Mouse (Mus musculus) embryonic facial prominence, embryonic 12.5 days (tissue): ENCODE measurements around the gene Ttc23l. TPM values are rescaled to one million over a fixed set of nuclear protein-coding genes. Genes with fewer than 3 reads are reported as not detected.
"Not testable (repeated sequence)": the region's sequence is repeated elsewhere in the genome, so short reads cannot be mapped to it uniquely, and the experiment has no call there.

ENCODE experiments used
- ATAC-seq: fragments of 200-750 bp; cut with Nextera tagmentation; 2 replicates; pipeline ENCODE4 v1.8.0; 2017; ENCODE audit not compliant: insufficient number of reproducible peaks, insufficient read depth, low FRiP score, low TSS enrichment
- H3K27ac ChIP-seq: fragments of 300-500 bp; sonication (generic); 2 replicates; pipeline ENCODE4 v1.5.1; 2016; ENCODE audit warnings: mild to moderate bottlenecking
- H3K27me3 ChIP-seq: fragments of 300-500 bp; sonication (generic); 2 replicates; pipeline ENCODE4 v1.6.1; 2016; ENCODE audit warnings: mild to moderate bottlenecking, moderate library complexity
- H3K36me3 ChIP-seq: fragments of 300-500 bp; sonication (generic); 2 replicates; pipeline ENCODE4 v1.6.1; 2016; ENCODE audit warnings: mild to moderate bottlenecking
- H3K4me1 ChIP-seq: fragments of 300-500 bp; sonication (generic); 2 replicates; pipeline ENCODE4 v1.6.1; 2016
- H3K4me2 ChIP-seq: fragments of 300-500 bp; sonication (generic); replicated peaks from 2 replicates; pipeline ENCODE4 v1.6.1; 2016; ENCODE audit warnings: mild to moderate bottlenecking, moderate library complexity
- H3K4me3 ChIP-seq: fragments of 300-500 bp; sonication (generic); 2 replicates; pipeline ENCODE4 v1.5.1; 2016; ENCODE audit warnings: mild to moderate bottlenecking
- H3K9ac ChIP-seq: fragments of 300-500 bp; sonication (generic); 2 replicates; pipeline ENCODE4 v1.6.1; 2016; ENCODE audit warnings: mild to moderate bottlenecking, moderate library complexity
- H3K9me3 ChIP-seq: fragments of 300-500 bp; sonication (generic); 2 replicates; pipeline ENCODE4 v1.6.1; 2016; ENCODE audit warnings: mild to moderate bottlenecking, moderate library complexity
- WGBS: fragments of 180-500 bp; shearing (Covaris S2); methylation state at CpG from one replicate; pipeline ENCODE4 v1.1.7; 2016; 5-methylcytosine and 5-hydroxymethylcytosine counted together
- polyA plus RNA-seq: library from polyadenylated mRNA; unstranded; fragments of >200 nt; fragmentation: Nextera tagmentation; extraction: Ambion mirVana; gene quantifications from 2 replicates; pipeline ENCODE4 v1.2.1, GENCODE M21; 2016

Ttc23l gene
- polyA plus RNA-seq, 1 experiment from 2014 or later: not detected

GRCm38 (mm10) chr15:10566486-10566885 lies 8.0 kb upstream of the Ttc23l start:
- no peak overlapping the region for H3K9ac ChIP-seq
- no peak overlapping the region for H3K4me2 ChIP-seq
- no peaks in the 10 kb centered on the region for H3K4me1 ChIP-seq
- no peak overlapping the region for H3K27ac ChIP-seq
- H3K36me3 ChIP-seq: peaks cover 44% of the 10 kb centered on the region
- no peak overlapping the region for H3K4me3 ChIP-seq
- no peak for ATAC-seq
- 82% methylated on average over 7 of the region's 7 CpGs for WGBS
- H3K9me3 ChIP-seq: no peaks in the 10 kb centered on the region
- H3K27me3 ChIP-seq: no peaks in the 10 kb centered on the region

- Histone ChIP-seq H3K27me3 (no peaks in the 10 kb centered on the region), H3K4me1 (no peaks in the 10 kb centered on the region), H3K27ac (no peak overlapping the region), H3K36me3 (peaks cover 25% of the 10 kb centered on the region), H3K9me3 (no peaks in the 10 kb centered on the region), H3K9ac (no peak overlapping the region), H3K4me3 (no peak overlapping the region), H3K4me2 (no peak overlapping the region)
- ATAC-seq: no peak
- WGBS: 53% methylated on average over 1 of the region's 1 CpGs
These were observed 5.7 kb upstream of the Ttc23l start for GRCm38 (mm10) chr15:10564201-10564600.

GRCm38 (mm10) chr15:10562281-10562680 lies 3.8 kb upstream of the Ttc23l start:
- ATAC-seq: no peak
- no peaks in the 10 kb centered on the region for H3K4me1 ChIP-seq
- no peaks in the 10 kb centered on the region for H3K9me3 ChIP-seq
- peaks cover 5% of the 10 kb centered on the region; the same call in 1 of the 2 replicates for H3K36me3 ChIP-seq
- H3K9ac ChIP-seq: no peak overlapping the region
- H3K27ac ChIP-seq: no peak overlapping the region
- no peaks in the 10 kb centered on the region for H3K27me3 ChIP-seq
- no peak overlapping the region for H3K4me3 ChIP-seq
- H3K4me2 ChIP-seq: no peak overlapping the region

DNA sequence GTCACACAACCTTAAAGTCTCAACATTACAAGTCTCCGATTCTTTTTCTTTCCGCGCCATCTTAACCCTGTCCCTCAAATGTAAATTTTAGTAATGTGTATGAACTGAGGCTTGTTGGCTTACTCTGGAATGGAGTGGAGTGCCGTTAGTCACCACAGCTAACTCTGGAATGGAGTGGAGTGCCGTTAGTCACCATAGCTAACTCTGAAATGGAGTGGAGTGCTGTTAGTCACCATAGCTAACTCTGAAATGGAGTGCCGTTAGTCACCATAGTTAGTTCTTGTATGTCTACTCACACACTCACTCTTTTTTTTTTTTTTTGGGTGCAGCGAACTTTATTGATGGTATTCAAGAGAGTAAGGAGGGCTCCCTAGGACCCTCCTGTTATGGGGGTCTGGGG lies 1.5 kb upstream of the Ttc23l start:
- WGBS: 93% methylated on average over 7 of the region's 7 CpGs
- no peaks in the 10 kb centered on the region for H3K4me1 ChIP-seq

DNA sequence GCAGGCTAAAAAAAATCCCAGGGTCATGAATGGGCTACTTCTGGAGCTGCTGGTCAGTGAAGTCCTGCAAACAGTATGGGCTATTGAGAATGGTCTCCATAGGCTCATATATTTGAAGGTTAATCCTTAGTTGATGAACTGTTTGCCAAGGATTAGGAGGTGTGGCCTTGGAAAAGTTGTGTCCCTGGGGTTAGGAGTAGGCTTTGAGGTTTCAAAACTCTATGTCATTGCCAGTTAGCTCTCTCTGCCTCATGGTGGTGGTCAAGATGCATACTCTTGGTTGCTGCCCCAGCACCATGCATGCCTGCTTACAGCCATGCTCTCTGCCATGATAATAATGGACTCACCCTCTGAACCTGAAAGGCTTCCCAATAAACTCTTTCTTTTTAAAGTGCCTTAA lies 4.1 kb downstream of the Ttc23l start:
- Histone ChIP-seq H3K27ac (no peak overlapping the region), H3K9me3 (no peaks in the 10 kb centered on the region), H3K4me2 (no peak overlapping the region), H3K4me3 (no peak overlapping the region), H3K9ac (no peak overlapping the region), H3K4me1 (no peaks in the 10 kb centered on the region), H3K27me3 (no peaks in the 10 kb centered on the region), H3K36me3 (no peaks in the 10 kb centered on the region)
- no peak for ATAC-seq

More for the DNA sequence above, 1.5 kb upstream of the Ttc23l start:
- no peak overlapping the region for H3K27ac ChIP-seq
- no peak for ATAC-seq
- H3K4me3 ChIP-seq: no peak overlapping the region
- no peak overlapping the region for H3K4me2 ChIP-seq
- no peaks in the 10 kb centered on the region for H3K9me3 ChIP-seq
- H3K36me3 ChIP-seq: no peaks in the 10 kb centered on the region
- no peaks in the 10 kb centered on the region for H3K27me3 ChIP-seq
- no peak overlapping the region for H3K9ac ChIP-seq

- Histone ChIP-seq H3K27ac (peak overlapping the region; percentile 63; the same call in 1 of the 2 replicates), H3K4me1 (peaks cover 10% of the 10 kb centered on the region), H3K4me3 (no peak overlapping the region), H3K9me3 (no peaks in the 10 kb centered on the region), H3K27me3 (no peaks in the 10 kb centered on the region), H3K4me2 (no peak overlapping the region), H3K36me3 (no peaks in the 10 kb centered on the region), H3K9ac (no peak overlapping the region)
- peak; percentile 84 for ATAC-seq
- 46% methylated on average over 16 of the region's 16 CpGs for WGBS
These were observed 18.0 kb downstream of the Ttc23l start for GRCm38 (mm10) chr15:10540271-10541088.

GRCm38 (mm10) chr15:10535969-10536368 lies 22.5 kb downstream of the Ttc23l start:
- no peaks in the 10 kb centered on the region for H3K27me3 ChIP-seq
- H3K4me3 ChIP-seq: no peak overlapping the region
- peaks cover 8% of the 10 kb centered on the region for H3K4me1 ChIP-seq
- no peaks in the 10 kb centered on the region for H3K36me3 ChIP-seq
- H3K9me3 ChIP-seq: no peaks in the 10 kb centered on the region
- H3K4me2 ChIP-seq: no peak overlapping the region
- WGBS: 56% methylated on average over 7 of the region's 7 CpGs
- H3K9ac ChIP-seq: no peak overlapping the region
- ATAC-seq: no peak
- H3K27ac ChIP-seq: no peak overlapping the region

DNA sequence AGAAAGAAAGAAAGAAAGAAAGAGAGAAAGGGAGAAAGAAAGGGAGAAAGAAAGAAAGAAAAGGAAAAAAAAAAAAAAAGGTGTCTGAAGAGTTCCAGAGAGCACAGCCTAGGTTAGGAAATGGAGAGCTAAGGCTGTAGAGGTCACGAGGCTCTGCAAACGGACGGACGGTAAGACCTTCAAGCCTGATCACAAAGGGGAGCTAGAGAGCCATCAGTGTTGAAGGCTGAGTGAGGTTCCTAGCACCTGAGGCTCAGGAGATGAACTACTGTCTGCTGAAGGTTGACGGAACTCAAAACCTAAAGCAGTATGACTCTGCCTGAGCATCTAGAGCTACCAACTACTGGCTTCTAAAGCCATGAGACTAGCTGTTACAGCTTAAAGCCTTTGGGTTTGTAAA lies 23.9 kb downstream of the Ttc23l start:
- H3K9me3 ChIP-seq: no peaks in the 10 kb centered on the region
- H3K36me3 ChIP-seq: no peaks in the 10 kb centered on the region
- no peak overlapping the region for H3K4me3 ChIP-seq
- H3K4me1 ChIP-seq: no peaks in the 10 kb centered on the region
- ATAC-seq: no peak
- H3K27ac ChIP-seq: no peak overlapping the region
- no peak overlapping the region for H3K9ac ChIP-seq
- no peaks in the 10 kb centered on the region for H3K27me3 ChIP-seq
- no peak overlapping the region for H3K4me2 ChIP-seq
- WGBS: 86% methylated on average over 5 of the region's 5 CpGs

DNA sequence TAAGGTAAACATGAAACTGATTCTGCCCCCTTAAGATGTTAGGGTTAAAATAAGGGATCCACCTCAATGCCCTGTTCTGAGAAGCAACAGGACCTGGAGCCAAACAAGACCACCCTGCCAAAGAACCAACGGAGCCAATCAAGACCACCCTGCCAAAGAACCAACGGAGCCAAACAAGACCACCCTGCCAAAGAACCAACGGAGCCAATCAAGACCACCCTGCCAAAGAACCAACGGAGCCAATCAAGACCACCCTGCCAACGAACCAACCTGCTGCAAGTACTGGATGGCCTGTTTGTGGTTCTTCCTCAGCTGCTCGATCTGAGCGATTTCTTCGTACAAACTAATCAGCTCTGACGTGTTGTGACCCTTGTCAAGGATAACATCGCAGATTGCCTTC lies 25.1 kb downstream of the Ttc23l start:
- H3K9me3 ChIP-seq: not testable (repeated sequence)

GRCm38 (mm10) chr15:10531352-10531751 lies 27.1 kb downstream of the Ttc23l start:
- Histone ChIP-seq H3K27ac (no peak overlapping the region), H3K9ac (no peak overlapping the region), H3K9me3 (no peaks in the 10 kb centered on the region), H3K27me3 (no peaks in the 10 kb centered on the region), H3K4me3 (no peak overlapping the region), H3K36me3 (no peaks in the 10 kb centered on the region), H3K4me1 (no peaks in the 10 kb centered on the region), H3K4me2 (no peak overlapping the region)
- WGBS: 81% methylated on average over 4 of the region's 4 CpGs
- ATAC-seq: no peak

More for the DNA sequence above, 25.1 kb downstream of the Ttc23l start:
- not testable (repeated sequence) for H3K36me3 ChIP-seq, H3K4me3 ChIP-seq, H3K4me1 ChIP-seq, H3K27ac ChIP-seq, H3K27me3 ChIP-seq, H3K9ac ChIP-seq, H3K4me2 ChIP-seq, ATAC-seq
- 83% methylated on average over 10 of the region's 10 CpGs for WGBS

DNA sequence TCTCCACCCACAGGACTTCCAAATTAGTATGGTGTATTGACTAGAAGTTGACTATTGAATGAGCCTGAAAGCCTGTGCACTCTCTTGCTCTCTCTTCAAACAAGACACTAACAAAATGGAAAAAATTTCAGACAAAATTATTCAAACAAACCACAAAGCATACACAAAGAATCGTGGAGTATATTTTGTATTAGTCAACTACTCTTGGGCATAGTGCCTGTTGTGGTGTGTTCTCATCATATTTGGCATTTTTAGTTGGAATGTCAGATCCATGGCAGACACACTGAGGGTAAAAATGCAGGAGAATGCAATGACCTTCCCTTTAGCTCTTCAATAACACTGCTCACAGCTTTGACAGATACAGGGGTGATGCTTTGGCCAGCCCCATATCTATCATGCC lies 32.6 kb downstream of the Ttc23l start:
- H3K27ac ChIP-seq: no peak overlapping the region
- H3K4me3 ChIP-seq: no peak overlapping the region
- no peak overlapping the region for H3K4me2 ChIP-seq
- no peaks in the 10 kb centered on the region for H3K4me1 ChIP-seq
- H3K27me3 ChIP-seq: no peaks in the 10 kb centered on the region
- H3K9ac ChIP-seq: no peak overlapping the region
- no peaks in the 10 kb centered on the region for H3K9me3 ChIP-seq
- WGBS: 62% methylated on average over 1 of the region's 1 CpGs
- no peak for ATAC-seq
- no peaks in the 10 kb centered on the region for H3K36me3 ChIP-seq

DNA sequence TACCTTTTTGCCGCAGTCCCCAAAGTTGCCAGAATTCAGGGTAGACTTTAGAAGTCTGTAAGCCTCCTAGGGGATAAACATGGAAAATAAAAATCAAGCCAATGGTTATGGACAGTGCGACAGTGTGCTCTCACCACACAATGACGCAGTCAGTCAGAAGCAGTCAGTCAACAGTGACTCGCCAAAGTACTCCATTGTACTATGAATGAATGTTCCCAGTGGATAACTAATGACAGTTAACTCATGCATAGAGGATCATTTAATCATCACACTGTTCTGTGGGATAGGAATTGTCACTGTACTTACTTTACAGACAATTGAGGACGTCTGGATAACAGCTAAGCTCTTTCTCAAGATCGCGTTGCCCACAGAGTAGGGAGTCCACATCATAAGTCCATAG lies 43.3 kb downstream of the Ttc23l start:
- Histone ChIP-seq H3K4me1 (no peaks in the 10 kb centered on the region), H3K4me3 (no peak overlapping the region), H3K27me3 (no peaks in the 10 kb centered on the region), H3K9ac (no peak overlapping the region), H3K4me2 (no peak overlapping the region), H3K36me3 (no peaks in the 10 kb centered on the region), H3K27ac (no peak overlapping the region), H3K9me3 (no peaks in the 10 kb centered on the region)
- ATAC-seq: no peak
- WGBS: 85% methylated on average over 7 of the region's 7 CpGs
